Mouse (Mus musculus) midbrain, embryonic 10.5 days (tissue): ENCODE data around the gene Mical3. TPM values are rescaled to one million over a fixed set of nuclear protein-coding genes. Genes with fewer than 3 reads are reported as not detected.

Experiments
- DNase-seq: peaks from one replicate; pipeline ENCODE4 v3.0.0-alpha.2; 2017; ENCODE audit warnings: low spot score
- H3K27ac ChIP-seq: fragments of 300-500 bp; sonication (generic); replicated peaks from 2 replicates; pipeline ENCODE4 v1.5.1; 2016; ENCODE audit warnings: mild to moderate bottlenecking
- H3K27me3 ChIP-seq: fragments of 300-500 bp; sonication (generic); 2 replicates; pipeline ENCODE4 v1.6.1; 2016; ENCODE audit warnings: low read depth, mild to moderate bottlenecking; ENCODE audit not compliant: poor library complexity, severe bottlenecking
- H3K36me3 ChIP-seq: fragments of 300-500 bp; sonication (generic); 2 replicates; pipeline ENCODE4 v1.6.1; 2016; ENCODE audit warnings: mild to moderate bottlenecking, moderate library complexity
- H3K4me1 ChIP-seq: fragments of 300-500 bp; sonication (generic); 2 replicates; pipeline ENCODE4 v1.6.1; 2016
- H3K4me3 ChIP-seq: fragments of 300-500 bp; sonication (generic); 2 replicates; pipeline ENCODE4 v1.5.1; 2016; ENCODE audit warnings: mild to moderate bottlenecking, moderate library complexity
- H3K9me3 ChIP-seq: fragments of 300-500 bp; sonication (generic); replicated peaks from 2 replicates; pipeline ENCODE4 v1.6.1; 2016; ENCODE audit warnings: mild to moderate bottlenecking
- WGBS: fragments of 180-500 bp; shearing (Covaris S2); methylation state at CpG from one replicate; pipeline ENCODE4 v1.1.7; 2016; 5-methylcytosine and 5-hydroxymethylcytosine counted together
- polyA plus RNA-seq: library from polyadenylated mRNA; unstranded; fragments of >200 nt; fragmentation: Nextera tagmentation; extraction: Ambion mirVana; gene quantifications from 2 replicates; pipeline ENCODE4 v1.2.1, GENCODE M21; 2016

Mical3 gene
- polyA plus RNA-seq, 1 experiment from 2014 or later: 9.0 TPM

DNA sequence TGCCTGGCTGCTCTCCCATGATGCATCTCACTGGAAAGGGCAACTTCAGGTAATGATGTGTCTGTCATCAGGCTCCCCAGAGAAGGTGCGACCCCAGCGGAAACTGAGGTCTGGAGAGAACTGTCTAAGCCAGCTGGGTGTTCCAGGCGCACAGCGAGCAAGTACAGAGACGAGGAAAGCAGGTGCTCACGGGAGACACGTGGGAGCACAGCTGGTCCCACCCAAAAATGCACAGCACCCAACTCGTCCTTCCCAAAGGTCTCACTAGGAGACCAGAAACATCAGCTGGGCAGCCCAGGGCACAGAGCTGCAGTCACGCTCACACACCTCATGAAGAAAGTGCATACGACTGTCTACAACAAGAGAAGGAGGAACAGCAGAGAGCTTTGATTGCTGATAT lies 43.7 kb downstream of the Mical3 start:
- no peak overlapping the region for H3K4me3 ChIP-seq
- H3K27ac ChIP-seq: no peak overlapping the region
- 88% methylated on average over 10 of the region's 10 CpGs for WGBS

DNA sequence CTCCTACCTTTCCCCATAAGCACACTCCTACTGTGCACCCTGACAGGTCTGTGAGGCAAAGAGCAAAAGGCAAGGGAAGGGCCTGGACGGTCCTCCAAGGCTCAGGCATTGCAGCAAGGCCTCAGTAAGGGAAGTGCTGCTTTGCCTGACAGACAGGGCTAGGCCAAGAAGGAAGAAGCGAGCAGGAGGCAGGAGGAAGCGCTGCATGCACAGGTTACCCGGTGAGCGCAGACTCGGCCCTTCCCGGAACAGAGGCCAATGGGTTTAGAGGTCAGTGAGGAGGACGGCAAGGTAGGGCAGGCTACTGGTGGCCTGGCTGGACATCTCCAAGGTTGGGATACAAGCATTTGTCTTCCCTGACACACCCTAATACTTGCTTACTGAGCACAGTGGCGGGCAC lies 44.6 kb downstream of the Mical3 start:
- DNase-seq: no peak
- peaks cover 9% of the 10 kb centered on the region for H3K9me3 ChIP-seq
- H3K27ac ChIP-seq: peak overlapping the region; percentile 39
- peaks cover 38% of the 10 kb centered on the region for H3K4me1 ChIP-seq
- no peaks in the 10 kb centered on the region for H3K27me3 ChIP-seq
- H3K36me3 ChIP-seq: peaks cover 17% of the 10 kb centered on the region; the same call in 1 of the 2 replicates
- no peak overlapping the region for H3K4me3 ChIP-seq
- WGBS: 85% methylated on average over 9 of the region's 9 CpGs

More for the DNA sequence above, 43.7 kb downstream of the Mical3 start:
- no peaks in the 10 kb centered on the region for H3K27me3 ChIP-seq
- peaks cover 21% of the 10 kb centered on the region; the same call in 1 of the 2 replicates for H3K36me3 ChIP-seq
- H3K4me1 ChIP-seq: peaks cover 29% of the 10 kb centered on the region
- DNase-seq: no peak
- H3K9me3 ChIP-seq: peaks cover 9% of the 10 kb centered on the region

DNA sequence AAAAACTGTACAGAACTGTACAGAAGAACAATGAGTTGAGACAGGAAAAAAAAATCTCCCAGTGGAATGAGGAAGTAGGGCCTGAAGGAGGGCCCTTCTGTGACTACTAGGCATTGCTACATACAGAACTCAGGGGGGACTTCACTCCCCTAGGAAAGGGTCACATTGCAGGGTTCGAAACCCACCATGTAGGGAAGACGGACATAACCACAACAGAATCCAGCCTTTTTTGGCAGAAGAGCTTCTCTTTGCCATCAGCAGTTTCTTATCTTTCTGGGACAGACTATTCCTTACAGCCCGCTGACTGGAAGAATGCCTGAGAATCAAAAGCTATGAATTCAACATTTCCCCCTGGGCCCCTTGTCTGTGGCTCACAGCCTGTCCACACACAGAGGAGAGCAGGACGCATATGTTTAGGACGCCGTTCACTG lies 46.7 kb downstream of the Mical3 start:
- Histone ChIP-seq H3K9me3 (no peaks in the 10 kb centered on the region), H3K27ac (peak overlapping the region; percentile 52; the same call in 1 of the 2 replicates), H3K27me3 (no peaks in the 10 kb centered on the region), H3K4me3 (no peak overlapping the region), H3K4me1 (peaks cover 42% of the 10 kb centered on the region), H3K36me3 (0 out of 2 replicates have a peak, but pooled peaks cover 3% of the 10 kb centered on the region)
- no peak for DNase-seq
- 93% methylated on average over 6 of the region's 6 CpGs for WGBS

DNA sequence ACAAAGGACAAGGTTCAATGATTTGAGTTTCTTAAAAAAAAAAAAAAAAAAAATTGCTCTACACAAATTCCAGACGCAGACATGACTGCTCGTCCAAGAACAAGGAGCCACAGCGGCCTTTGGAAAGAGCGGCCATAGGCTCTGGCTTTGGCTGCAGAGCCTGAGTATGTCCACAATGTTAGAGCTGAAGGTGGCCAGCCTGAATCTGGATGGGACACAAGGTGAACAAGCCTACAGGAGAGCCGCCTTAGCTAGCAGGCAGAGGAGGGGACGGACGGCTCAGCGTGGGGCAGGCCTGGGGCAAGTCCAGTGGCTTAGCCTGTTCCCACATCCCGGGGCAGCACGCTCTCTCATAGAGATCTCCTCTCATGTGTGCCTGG lies 48.7 kb downstream of the Mical3 start:
- WGBS: 88% methylated on average over 10 of the region's 10 CpGs
- Histone ChIP-seq H3K4me1 (peaks cover 33% of the 10 kb centered on the region), H3K4me3 (no peak overlapping the region), H3K27ac (peak overlapping the region; percentile 70), H3K27me3 (no peaks in the 10 kb centered on the region), H3K36me3 (no peaks in the 10 kb centered on the region), H3K9me3 (no peaks in the 10 kb centered on the region)
- no peak for DNase-seq

DNA sequence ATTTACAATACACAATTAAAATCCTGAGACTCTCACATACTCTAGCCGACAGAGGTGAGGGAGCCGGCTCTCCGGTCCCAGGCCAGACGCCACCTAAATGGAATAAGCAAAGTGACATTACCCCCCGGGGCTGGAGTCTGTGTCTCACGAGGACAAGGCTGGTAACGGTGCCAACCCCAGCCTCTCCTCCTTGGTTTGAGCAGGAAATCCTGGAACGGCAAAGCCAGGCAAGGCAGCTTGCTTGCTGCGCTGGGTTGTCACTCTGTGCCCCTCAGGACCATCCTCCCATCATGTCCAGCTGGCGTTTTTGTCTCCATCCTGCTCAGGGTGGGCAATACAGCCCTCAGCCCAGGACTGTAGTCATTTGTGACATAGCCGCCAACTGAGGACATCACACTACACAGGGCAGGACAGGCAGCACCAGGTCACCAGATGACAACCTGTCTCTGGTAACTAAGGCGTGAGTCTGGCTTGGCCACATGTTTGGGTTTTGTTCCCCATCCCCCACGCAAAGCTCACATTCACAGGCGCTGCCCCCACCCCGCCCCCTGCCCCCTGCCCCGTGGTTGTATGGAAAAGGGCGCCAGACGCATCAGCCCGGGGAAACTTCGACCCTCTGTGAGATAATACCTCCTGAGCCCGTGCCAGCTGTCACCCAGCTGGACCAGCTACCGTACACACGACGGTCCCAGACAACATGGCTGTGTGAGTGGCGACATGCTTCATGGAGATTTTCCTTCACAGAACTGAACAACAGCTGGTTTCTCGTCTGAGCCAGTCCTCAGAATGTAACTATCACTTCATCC lies 49.3 kb downstream of the Mical3 start:
- H3K36me3 ChIP-seq: no peaks in the 10 kb centered on the region
- DNase-seq: peak; percentile 28
- peaks cover 33% of the 10 kb centered on the region for H3K4me1 ChIP-seq
- 77% methylated on average over 26 of the region's 26 CpGs for WGBS
- H3K4me3 ChIP-seq: no peak overlapping the region
- peak overlapping the region; percentile 70 for H3K27ac ChIP-seq
- H3K27me3 ChIP-seq: no peaks in the 10 kb centered on the region
- H3K9me3 ChIP-seq: no peaks in the 10 kb centered on the region

DNA sequence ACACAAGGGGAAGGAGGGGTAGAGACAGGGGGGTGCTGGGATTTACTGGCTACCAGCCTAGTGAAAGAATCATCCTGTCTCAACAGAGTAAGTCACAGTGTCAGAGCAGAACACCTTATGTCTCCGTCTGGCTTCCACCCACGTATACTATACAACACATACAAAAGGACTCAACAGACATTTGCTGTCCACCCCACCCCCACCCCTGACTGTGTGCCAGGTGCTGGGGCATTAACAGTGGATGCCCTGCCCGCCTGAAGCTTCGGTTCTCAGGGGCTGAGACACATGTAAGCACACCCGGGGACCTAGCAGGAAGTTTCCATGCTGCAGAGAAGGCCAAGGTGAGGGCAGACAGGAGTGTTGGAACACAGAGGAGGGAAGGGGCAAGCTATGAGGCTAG lies 52.6 kb downstream of the Mical3 start:
- Histone ChIP-seq H3K27me3 (no peaks in the 10 kb centered on the region), H3K4me3 (no peak overlapping the region), H3K4me1 (peaks cover 18% of the 10 kb centered on the region), H3K36me3 (no peaks in the 10 kb centered on the region), H3K27ac (no peak overlapping the region; the same call in 1 of the 2 replicates), H3K9me3 (no peaks in the 10 kb centered on the region)
- WGBS: 86% methylated on average over 5 of the region's 5 CpGs
- DNase-seq: no peak

DNA sequence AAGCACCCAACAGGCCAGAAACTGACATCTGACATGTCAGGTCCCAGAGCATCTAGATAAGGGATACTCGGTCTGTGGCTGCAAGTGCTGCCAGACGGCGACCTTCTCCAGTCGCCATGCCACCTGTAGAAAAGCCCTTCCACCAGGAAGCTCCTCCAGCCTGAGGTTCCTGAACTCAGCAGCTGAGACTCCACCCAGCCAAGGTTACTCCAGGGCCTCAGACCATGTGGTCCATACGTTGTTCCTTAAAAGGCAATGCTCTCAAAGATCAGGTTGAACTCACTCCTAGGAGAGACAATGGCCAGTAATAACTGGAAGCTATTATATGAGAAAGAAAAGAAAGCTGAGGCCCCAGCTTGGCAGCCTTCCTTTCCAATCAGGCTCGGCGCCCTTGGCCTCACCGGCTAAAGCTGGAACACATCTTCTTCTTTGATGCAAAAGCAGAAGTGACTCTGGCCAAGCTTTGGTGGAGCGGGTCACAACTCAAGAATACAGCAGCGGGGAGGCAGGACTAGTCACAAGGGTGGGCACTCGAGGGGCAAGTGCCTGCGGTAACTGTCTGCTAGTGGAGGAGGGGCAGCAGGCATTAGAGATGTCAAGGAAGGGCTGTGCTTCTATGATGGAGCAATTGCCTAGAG lies 53.8 kb downstream of the Mical3 start:
- Histone ChIP-seq H3K27ac (no peak overlapping the region), H3K4me3 (no peak overlapping the region), H3K36me3 (no peaks in the 10 kb centered on the region), H3K27me3 (no peaks in the 10 kb centered on the region), H3K9me3 (no peaks in the 10 kb centered on the region), H3K4me1 (peaks cover 15% of the 10 kb centered on the region)
- 89% methylated on average over 12 of the region's 12 CpGs for WGBS
- DNase-seq: no peak

DNA sequence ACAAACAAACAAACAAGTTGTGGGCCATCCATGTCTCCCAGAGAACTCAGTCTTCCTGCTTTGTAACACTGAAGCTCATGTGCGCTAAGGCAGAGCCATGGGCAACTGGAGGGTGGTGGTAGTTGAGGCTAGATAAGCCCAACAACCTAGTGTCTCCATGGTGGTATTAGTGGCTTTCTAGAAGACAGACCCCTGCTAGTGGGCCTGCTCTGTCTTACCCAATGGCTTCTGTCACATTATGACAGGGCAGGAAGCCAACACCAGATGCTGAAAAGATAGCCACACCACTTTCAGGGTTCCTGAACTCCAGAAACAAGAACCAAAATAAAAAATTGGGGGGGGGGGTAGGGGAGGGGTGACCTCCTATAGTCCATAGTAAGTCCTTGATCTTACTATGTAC lies 55.0 kb downstream of the Mical3 start:
- Histone ChIP-seq H3K4me3 (no peak overlapping the region), H3K9me3 (no peaks in the 10 kb centered on the region), H3K27me3 (no peaks in the 10 kb centered on the region), H3K27ac (no peak overlapping the region), H3K36me3 (no peaks in the 10 kb centered on the region), H3K4me1 (peaks cover 6% of the 10 kb centered on the region; the same call in 1 of the 2 replicates)
- WGBS: 94% methylated on average over 1 of the region's 1 CpGs
- no peak for DNase-seq

DNA sequence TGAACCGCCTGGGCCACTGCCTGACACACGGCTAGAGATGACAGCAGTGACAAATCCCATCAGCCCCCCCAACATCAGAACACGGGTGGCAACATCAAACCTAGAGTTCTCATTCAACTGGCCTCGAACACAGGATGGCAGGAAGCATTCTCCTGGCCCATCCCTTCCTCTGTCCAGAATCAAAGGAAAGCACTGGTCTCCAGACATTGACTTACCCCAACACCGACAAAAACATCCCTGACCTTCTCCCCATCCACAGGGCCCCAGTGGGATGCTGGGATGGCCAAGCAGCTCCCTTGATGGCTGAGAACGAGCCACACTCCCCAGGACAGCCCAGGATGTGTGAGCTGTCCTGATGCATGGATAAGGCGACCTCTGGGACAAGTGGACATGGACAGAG lies 57.5 kb downstream of the Mical3 start:
- Histone ChIP-seq H3K36me3 (no peaks in the 10 kb centered on the region), H3K27me3 (no peaks in the 10 kb centered on the region), H3K4me3 (no peak overlapping the region), H3K4me1 (peaks cover 25% of the 10 kb centered on the region), H3K27ac (no peak overlapping the region), H3K9me3 (no peaks in the 10 kb centered on the region)
- 81% methylated on average over 7 of the region's 7 CpGs for WGBS
- DNase-seq: no peak

DNA sequence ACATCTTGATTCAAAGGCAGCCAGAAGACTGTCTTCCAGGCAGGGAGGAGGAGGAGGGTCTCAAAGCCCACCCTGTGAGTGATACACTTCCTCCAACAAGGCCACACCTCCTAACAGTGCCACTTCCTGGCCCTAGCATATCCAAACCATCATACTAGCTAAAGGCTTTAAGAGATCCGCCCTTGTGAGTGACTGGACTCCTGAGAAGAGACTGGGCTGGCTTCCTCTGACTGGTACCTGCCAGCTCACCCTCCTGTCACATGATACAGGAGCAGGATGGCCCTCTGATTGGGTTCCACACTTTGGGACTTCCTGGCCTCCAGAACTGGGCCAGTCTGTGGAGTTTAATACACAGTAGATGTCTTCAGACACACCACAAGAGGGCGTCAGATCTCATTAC lies 58.2 kb downstream of the Mical3 start:
- Histone ChIP-seq H3K4me3 (no peak overlapping the region), H3K27ac (0 out of 2 replicates have a peak overlapping the region, but pooled peaks have one; percentile 9), H3K9me3 (no peaks in the 10 kb centered on the region), H3K36me3 (no peaks in the 10 kb centered on the region), H3K4me1 (peaks cover 32% of the 10 kb centered on the region), H3K27me3 (no peaks in the 10 kb centered on the region)
- DNase-seq: no peak
- WGBS: 74% methylated on average over 2 of the region's 2 CpGs

DNA sequence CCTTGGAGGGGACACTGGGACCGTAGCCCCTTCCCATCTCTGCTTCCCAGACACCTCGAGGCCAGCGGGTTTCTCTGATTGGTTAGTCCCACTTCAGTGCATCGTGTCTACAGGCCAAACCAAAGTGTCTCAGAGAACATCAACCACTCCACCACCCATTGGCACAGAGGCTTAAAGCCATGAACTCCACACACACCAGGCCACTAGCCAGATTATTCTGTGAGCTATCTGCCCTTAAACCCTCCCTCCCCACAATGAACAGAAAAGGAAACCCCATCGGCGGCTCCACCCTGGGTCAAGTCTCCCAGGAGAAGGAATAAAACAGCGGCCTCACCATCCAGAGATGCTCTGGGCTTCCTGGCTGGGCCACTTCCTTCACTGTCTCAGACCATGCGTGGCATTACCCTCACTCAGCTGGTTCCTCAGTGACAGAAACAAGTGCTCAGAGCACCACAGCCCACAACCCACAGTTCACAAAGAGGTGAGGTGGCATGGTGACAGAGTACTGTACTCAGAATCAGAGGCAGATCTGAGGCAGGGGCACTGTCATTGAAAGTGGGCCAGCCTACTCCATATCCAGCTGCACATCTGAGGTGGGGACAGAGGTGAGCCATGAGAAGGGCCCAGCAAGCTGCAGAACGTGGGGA lies 60.1 kb downstream of the Mical3 start:
- Histone ChIP-seq H3K4me3 (no peak overlapping the region), H3K27me3 (no peaks in the 10 kb centered on the region), H3K4me1 (peaks cover 51% of the 10 kb centered on the region), H3K36me3 (no peaks in the 10 kb centered on the region), H3K9me3 (no peaks in the 10 kb centered on the region), H3K27ac (no peak overlapping the region)
- no peak for DNase-seq
- WGBS: 85% methylated on average over 9 of the region's 9 CpGs

DNA sequence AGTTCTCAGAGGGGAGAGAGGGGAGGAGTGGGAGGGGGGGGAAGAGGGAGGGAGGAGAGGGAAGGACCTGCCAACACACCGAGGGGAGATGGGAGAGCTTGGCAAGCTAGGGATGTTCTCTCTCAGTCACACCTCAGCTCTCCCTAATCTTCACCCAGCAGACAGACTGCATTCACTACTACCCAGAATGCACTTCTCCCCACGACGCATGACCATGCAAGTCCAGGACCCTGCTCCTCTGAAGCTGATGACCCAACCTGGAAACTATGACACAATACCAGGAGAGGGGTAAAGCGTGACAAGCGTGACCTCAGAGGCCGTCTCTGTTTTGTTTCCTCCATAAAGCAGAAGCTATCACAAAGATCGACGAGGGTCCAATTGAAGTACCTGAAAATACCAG lies 61.6 kb downstream of the Mical3 start:
- no peak overlapping the region for H3K27ac ChIP-seq
- H3K9me3 ChIP-seq: no peaks in the 10 kb centered on the region
- WGBS: 90% methylated on average over 8 of the region's 8 CpGs
- H3K4me3 ChIP-seq: no peak overlapping the region
- DNase-seq: no peak
- H3K27me3 ChIP-seq: no peaks in the 10 kb centered on the region
- peaks cover 65% of the 10 kb centered on the region for H3K4me1 ChIP-seq
- H3K36me3 ChIP-seq: no peaks in the 10 kb centered on the region

DNA sequence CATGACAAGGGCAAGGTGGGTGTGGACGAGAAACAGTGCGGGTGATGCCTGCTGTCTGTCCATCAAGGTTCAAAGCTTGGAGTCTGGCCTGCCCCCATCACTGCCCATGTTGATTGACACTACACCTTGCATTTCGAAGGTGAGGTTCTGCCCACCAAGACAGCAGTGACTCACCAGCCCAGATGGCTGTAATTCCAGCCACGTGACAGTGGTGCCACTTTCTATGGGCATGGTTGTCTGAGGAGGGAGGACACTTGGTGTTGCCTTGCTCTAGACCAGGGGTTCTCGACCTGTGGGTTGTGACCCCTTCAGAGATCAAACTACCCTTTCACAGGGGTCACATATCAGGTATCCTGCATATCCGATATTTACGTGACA lies 62.7 kb downstream of the Mical3 start:
- no peak overlapping the region for H3K27ac ChIP-seq
- H3K9me3 ChIP-seq: no peaks in the 10 kb centered on the region
- no peak overlapping the region for H3K4me3 ChIP-seq
- peaks cover 66% of the 10 kb centered on the region for H3K4me1 ChIP-seq
- WGBS: 81% methylated on average over 7 of the region's 7 CpGs
- H3K36me3 ChIP-seq: no peaks in the 10 kb centered on the region
- no peak for DNase-seq
- no peaks in the 10 kb centered on the region for H3K27me3 ChIP-seq
